Mouse (Mus musculus): ENCODE results near the gene Gja10.
A peak's percentile ranks its signal among the peaks of the same experiment; 100 is the strongest.

Gja10 gene

GRCm38 (mm10) chr4:32602660-32603059 lies at the start of gene Gja10:
Gja10 (minus strand) TSS chr4:32602760.
- DNase-seq (ENCODE audit: low spot score in 2 of 2) = no peak

GRCm38 (mm10) chr4:32651669-32652068 lies 49.1 kb upstream of the Gja10 start:
- peak in 1 of 2 experiments; percentile 3 for DNase-seq (ENCODE audit: low spot score in 2 of 2)

- no peak for DNase-seq (ENCODE audit: low spot score in 2 of 2)
Observed at GRCm38 (mm10) chr4:32621637-32622036, 19.1 kb upstream of the Gja10 start.

- DNase-seq (ENCODE audit: low spot score in 2 of 2) = peak; percentile 100
Observed at GRCm38 (mm10) chr4:32615034-32615881, 12.7 kb upstream of the Gja10 start, which contains the start of gene Casp8ap2. Casp8ap2 (plus strand) TSS chr4:32615451.

- no peak for DNase-seq (ENCODE audit: low spot score in 2 of 2)
Observed at GRCm38 (mm10) chr4:32601135-32601534, 1.4 kb downstream of the Gja10 start.

GRCm38 (mm10) chr4:32588237-32588636 lies 14.3 kb downstream of the Gja10 start:
- DNase-seq (ENCODE audit: low spot score in 2 of 2) = no peak

- DNase-seq (ENCODE audit: low spot score in 2 of 2) = no peak
Observed at GRCm38 (mm10) chr4:32587543-32587942, 15.0 kb downstream of the Gja10 start.

GRCm38 (mm10) chr4:32586596-32586995 lies 16.0 kb downstream of the Gja10 start:
- no peak for DNase-seq (ENCODE audit: low spot score in 2 of 2)

- no peak for DNase-seq (ENCODE audit: low spot score in 2 of 2)
Observed at GRCm38 (mm10) chr4:32584181-32584580, 18.4 kb downstream of the Gja10 start.

GRCm38 (mm10) chr4:32579850-32580249 lies 22.7 kb downstream of the Gja10 start:
- DNase-seq (ENCODE audit: low spot score in 2 of 2) = no peak

GRCm38 (mm10) chr4:32575165-32575564 lies 27.4 kb downstream of the Gja10 start:
- DNase-seq (ENCODE audit: low spot score in 2 of 2) = no peak

- no peak for DNase-seq (ENCODE audit: low spot score in 2 of 2)
Observed at GRCm38 (mm10) chr4:32574604-32575003, 28.0 kb downstream of the Gja10 start.

GRCm38 (mm10) chr4:32573586-32573985 lies 29.0 kb downstream of the Gja10 start:
- DNase-seq (ENCODE audit: low spot score in 2 of 2) = no peak

GRCm38 (mm10) chr4:32572118-32572517 lies 30.4 kb downstream of the Gja10 start:
- DNase-seq (ENCODE audit: low spot score in 2 of 2) = peak in 1 of 2 experiments; percentile 40

GRCm38 (mm10) chr4:32571441-32571840 lies 31.1 kb downstream of the Gja10 start:
- no peak for DNase-seq (ENCODE audit: low spot score in 2 of 2)

- DNase-seq (ENCODE audit: low spot score in 2 of 2) = no peak
Observed at GRCm38 (mm10) chr4:32570939-32571317, 31.6 kb downstream of the Gja10 start.

GRCm38 (mm10) chr4:32569995-32570938 lies 32.3 kb downstream of the Gja10 start:
- DNase-seq (ENCODE audit: low spot score in 2 of 2) = peak; percentile 35 to 42

- DNase-seq (ENCODE audit: low spot score in 2 of 2) = no peak
Observed at GRCm38 (mm10) chr4:32569054-32569453, 33.5 kb downstream of the Gja10 start.

GRCm38 (mm10) chr4:32564918-32565317 lies 37.6 kb downstream of the Gja10 start:
- peak in 1 of 2 experiments; percentile 32 for DNase-seq (ENCODE audit: low spot score in 2 of 2)

- DNase-seq (ENCODE audit: low spot score in 2 of 2) = no peak
Observed at GRCm38 (mm10) chr4:32564416-32564815, 38.1 kb downstream of the Gja10 start.

GRCm38 (mm10) chr4:32562319-32563115 lies 40.0 kb downstream of the Gja10 start:
- DNase-seq (ENCODE audit: low spot score in 2 of 2) = no peak

All from heart, adult 9 months (tissue).